Mouse (Mus musculus) cerebellum, postnatal 14 days (tissue): ENCODE results near the gene Tbx1.

Experiments used
- DNase-seq, 2 experiments: peaks; one replicate each; pipeline ENCODE4 v3.0.0; 2021; ENCODE audit warnings: mixed read lengths in 2 of 2

Gene Tbx1

GRCm38 (mm10) chr16:18622019-18622418, 31.5 kb upstream of the Tbx1 start, which contains the start of gene Gp1bb:
Gene Gp1bb, minus strand, starts transcription at chr16:18622403.
- DNase-seq: no peak

- peak; percentile 34 to 54 for DNase-seq
These were observed 31.0 kb upstream of the Tbx1 start for GRCm38 (mm10) chr16:18621362-18622001.

- peak; percentile 57 to 61 for DNase-seq
These were observed 30.3 kb upstream of the Tbx1 start for GRCm38 (mm10) chr16:18620601-18621361.

- DNase-seq: no peak
These were observed 29.7 kb upstream of the Tbx1 start for GRCm38 (mm10) chr16:18620201-18620600.

GRCm38 (mm10) chr16:18619110-18619509, 28.6 kb upstream of the Tbx1 start:
- DNase-seq: peak in 1 of 2 experiments; percentile 10

GRCm38 (mm10) chr16:18618297-18618696, 27.8 kb upstream of the Tbx1 start:
- no peak for DNase-seq

- DNase-seq: peak; percentile 95 to 96
These were observed 27.0 kb upstream of the Tbx1 start for GRCm38 (mm10) chr16:18617370-18618065.

GRCm38 (mm10) chr16:18613301-18613700, 22.8 kb upstream of the Tbx1 start:
- no peak for DNase-seq

GRCm38 (mm10) chr16:18611752-18612151, 21.3 kb upstream of the Tbx1 start:
- no peak for DNase-seq

GRCm38 (mm10) chr16:18609099-18609498, 18.6 kb upstream of the Tbx1 start:
- DNase-seq: no peak

GRCm38 (mm10) chr16:18608226-18608625, 17.8 kb upstream of the Tbx1 start:
- peak; percentile 35 to 58 for DNase-seq

GRCm38 (mm10) chr16:18605705-18606104, 15.2 kb upstream of the Tbx1 start:
- DNase-seq: no peak

GRCm38 (mm10) chr16:18604267-18604701, 13.8 kb upstream of the Tbx1 start:
- DNase-seq: no peak

- peak; percentile 27 to 49 for DNase-seq
These were observed 11.0 kb upstream of the Tbx1 start for GRCm38 (mm10) chr16:18601447-18601846.

GRCm38 (mm10) chr16:18598006-18598405, 7.5 kb upstream of the Tbx1 start:
- DNase-seq: no peak

- DNase-seq: no peak
These were observed 5.8 kb upstream of the Tbx1 start for GRCm38 (mm10) chr16:18596255-18596654.

- DNase-seq: no peak
These were observed 3.5 kb upstream of the Tbx1 start for GRCm38 (mm10) chr16:18593930-18594329.

GRCm38 (mm10) chr16:18591047-18592018, 862 bp upstream of the Tbx1 start:
- DNase-seq: no peak

- no peak for DNase-seq
These were observed 1.3 kb downstream of the Tbx1 start for GRCm38 (mm10) chr16:18589080-18589621.

- DNase-seq: no peak
These were observed 1.8 kb downstream of the Tbx1 start for GRCm38 (mm10) chr16:18588738-18589055.

- peak in 1 of 2 experiments; percentile 41 for DNase-seq
These were observed 2.4 kb downstream of the Tbx1 start for GRCm38 (mm10) chr16:18587847-18588737.
